Mouse (Mus musculus) lung, adult 2 months (tissue): ENCODE measurements around the gene Cwc22.

ENCODE experiments used
- CTCF ChIP-seq: fragments of 200-500 bp; IDR thresholded peaks from 2 replicates; pipeline ENCODE4 v1.5.1; 2011; ENCODE audit warnings: mild to moderate bottlenecking, low read length, control low read depth; ENCODE audit not compliant: insufficient read depth
- POLR2A ChIP-seq: fragments of 200-500 bp; IDR thresholded peaks from 2 replicates; pipeline ENCODE4 v1.6.1; 2011; ENCODE audit warnings: low read depth, mild to moderate bottlenecking, control low read depth, low read length, borderline replicate concordance; ENCODE audit errors: extremely low read depth

DNA sequence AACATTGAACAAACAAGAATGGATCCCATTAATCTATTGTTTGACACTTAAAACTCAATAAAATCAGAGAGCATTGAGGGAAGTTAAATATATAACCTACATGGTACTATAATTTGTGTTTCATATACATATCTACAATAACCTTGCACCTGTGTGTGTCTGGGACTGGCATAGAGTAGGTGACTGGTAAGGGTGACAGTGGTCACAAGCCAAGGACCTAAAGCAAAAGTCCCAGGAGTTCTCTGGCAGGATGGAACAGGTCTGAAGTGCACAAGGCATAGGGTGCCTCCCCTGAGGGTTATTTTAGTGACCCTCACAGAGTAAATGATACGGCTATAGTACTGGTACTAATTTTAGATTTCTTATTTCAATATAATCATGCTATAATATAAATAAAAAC lies 14.2 kb downstream of the Cwc22 start:
- TF ChIP-seq CTCF (no peak), POLR2A (no peak)
